Mouse (Mus musculus) CH12.LX (cell line): ENCODE results near the gene 4933402D24Rik.

Source experiments
- CTCF ChIP-seq, 2 experiments: IDR thresholded peaks in 1 of 2; conservative IDR thresholded peaks in 1 of 2; 2 replicates each; pipeline ENCODE4 v1.5.1; 2011 to 2012; ENCODE audit warnings: low read depth in 2 of 2, low read length in 2 of 2, improper control_type of control experiment in 1 of 2, inconsistent platforms in 1 of 2, mild to moderate bottlenecking in 1 of 2, moderate library complexity in 1 of 2
- EP300 ChIP-seq: IDR thresholded peaks from 2 replicates; pipeline ENCODE4 v1.6.1; 2011; ENCODE audit warnings: low read length, improper control_type of control experiment
- MAFK ChIP-seq: IDR thresholded peaks from 2 replicates; pipeline ENCODE4 v1.6.1; 2011; ENCODE audit warnings: low read length, improper control_type of control experiment; ENCODE audit not compliant: insufficient replicate concordance
- POLR2A ChIP-seq: IDR thresholded peaks from 2 replicates; pipeline ENCODE4 v1.6.1; 2011; ENCODE audit warnings: low read depth, mild to moderate bottlenecking, improper control_type of control experiment, low read length
- TCF12 ChIP-seq: IDR thresholded peaks from 2 replicates; pipeline ENCODE4 v1.6.1; 2014; ENCODE audit warnings: low read depth, mild to moderate bottlenecking, inconsistent platforms, low read length, improper control_type of control experiment

DNA sequence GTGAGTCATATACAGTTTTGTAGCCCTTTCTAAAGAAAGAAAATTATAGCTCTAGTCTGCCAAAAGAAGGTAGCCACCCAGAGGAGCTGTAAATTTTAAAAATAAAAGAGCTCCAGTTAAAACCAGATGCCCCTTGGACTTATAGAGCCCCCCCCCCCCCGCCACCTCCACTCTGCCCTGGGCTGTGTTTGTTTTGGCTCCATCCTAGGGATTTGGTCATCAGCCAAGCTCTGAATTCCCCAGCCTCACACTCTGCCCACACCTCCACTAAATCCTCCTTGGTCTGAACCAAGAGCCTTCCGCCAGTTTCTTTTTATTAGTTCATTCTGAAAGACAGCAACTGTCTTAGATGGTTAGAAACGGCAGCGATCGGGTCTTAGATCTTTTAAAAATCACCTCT is 63.3 kb downstream of the 4933402D24Rik start:
- TF ChIP-seq MAFK (no peak), TCF12 (no peak), CTCF (conservative IDR thresholded peaks at IDR 0.05 in 1 of 2, IDR thresholded peaks at IDR 0.05 in 1 of 2; ENCODE audit: low read depth in 2 of 2, low read length in 2 of 2) (no peak), POLR2A (no peak), EP300 (no peak)
